Mouse (Mus musculus): Measurements from ENCODE around the gene Mical3.
"Not testable (repeated sequence)": the region's sequence is repeated elsewhere in the genome, so short reads cannot be mapped to it uniquely, and the experiment has no call there.

Mical3 gene

DNA sequence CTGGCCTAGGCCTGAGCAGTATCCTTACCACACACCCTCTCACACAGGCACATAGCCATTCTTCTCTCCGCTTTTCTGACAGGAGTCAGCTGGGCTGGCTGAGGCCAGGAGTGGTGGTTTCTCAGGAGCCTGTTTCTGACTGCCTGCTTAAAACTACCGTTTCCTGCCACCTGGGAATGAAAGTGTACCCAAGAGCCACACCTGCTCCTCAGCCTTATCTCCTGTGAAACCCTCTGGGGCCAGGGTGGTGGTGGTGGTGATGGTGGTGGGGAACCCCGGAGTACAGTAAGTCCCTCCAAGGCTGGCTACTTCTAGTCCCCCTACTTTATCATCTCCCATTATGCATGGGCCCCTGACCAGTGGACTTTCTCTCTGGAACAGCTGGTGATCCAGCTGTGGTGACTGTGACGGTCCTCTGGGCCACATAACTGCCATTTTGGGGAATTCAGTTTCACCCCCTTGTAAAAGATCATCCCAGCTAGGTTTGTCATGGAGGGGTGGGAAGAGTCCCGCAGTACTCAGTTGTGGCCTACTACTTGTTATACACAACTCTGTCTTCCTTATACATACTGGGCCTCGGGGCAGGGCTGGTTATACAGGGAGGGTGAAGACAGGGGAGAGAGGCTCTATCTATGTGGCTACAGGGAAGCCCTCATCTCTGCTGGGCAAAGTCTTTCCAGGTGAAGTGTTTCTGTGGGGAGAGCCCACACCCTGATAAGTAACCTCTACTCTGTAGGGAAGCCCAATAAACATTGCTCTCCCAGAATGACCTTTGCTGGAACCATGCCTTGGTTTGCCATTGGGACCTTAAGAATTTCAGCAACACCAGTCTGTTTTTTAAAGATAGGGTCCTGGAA is 200.1 kb downstream of the Mical3 start:
- peak; percentile 31 for DNase-seq (ENCODE audit: low read depth)

DNA sequence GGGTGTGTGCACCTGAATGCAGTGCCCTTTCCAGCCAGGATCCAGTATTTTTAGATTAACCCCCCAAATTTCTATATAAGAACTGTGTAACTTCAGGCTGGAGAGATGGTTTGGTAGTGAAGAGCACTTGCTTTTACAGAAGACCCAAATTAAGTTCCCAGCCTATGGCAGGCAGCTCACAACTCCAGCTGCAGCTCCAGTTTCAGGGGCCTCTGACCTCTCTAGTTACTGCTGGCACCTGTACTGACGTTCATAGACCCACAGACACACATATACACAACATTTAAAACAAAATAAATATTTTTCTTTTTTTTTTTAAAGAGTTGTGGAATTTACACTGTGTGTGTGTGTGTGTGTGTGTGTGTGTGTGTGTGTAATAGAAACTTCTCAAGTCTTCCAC is 201.4 kb downstream of the Mical3 start:
- DNase-seq (ENCODE audit: low read depth), result no peak

DNA sequence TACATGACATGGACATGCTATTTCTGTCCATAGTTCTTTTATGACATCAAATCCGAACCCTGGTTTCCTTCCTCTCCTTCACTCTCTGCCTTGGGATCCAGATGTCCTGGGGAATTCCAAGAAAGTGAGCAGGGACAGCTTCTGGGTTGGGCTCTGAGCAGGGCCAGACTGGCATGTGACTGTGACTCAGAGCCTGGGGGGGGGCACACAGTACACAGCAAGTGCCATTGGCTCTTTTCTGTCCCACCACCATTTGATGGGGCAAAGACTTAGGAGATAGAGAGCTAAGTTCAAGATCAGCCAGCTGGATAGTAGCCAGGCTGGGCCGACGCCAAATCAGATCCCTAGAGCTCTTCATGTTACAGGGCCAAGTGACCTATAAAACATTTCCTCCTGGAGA is 203.0 kb downstream of the Mical3 start:
- no peak for DNase-seq (ENCODE audit: low read depth)

DNA sequence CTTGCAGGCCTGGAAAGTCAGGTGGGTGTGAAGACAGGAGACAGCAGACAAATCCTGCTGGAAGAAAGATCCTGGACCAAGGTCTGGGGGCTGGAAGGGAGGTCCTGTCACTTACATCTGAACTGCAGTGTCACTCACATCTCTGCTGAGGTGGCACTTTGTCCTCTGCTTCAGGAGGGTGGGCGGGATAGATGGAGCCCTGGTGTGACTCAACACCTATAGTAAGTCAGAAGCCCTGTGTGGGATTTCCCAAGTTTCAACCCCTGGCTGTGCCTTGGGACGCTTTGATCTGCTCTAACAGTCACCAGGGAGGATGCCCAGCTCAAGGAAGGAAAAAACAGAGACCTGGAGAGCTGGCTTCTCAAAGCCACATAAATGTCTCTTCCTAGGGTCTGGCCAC is 203.9 kb downstream of the Mical3 start:
- no peak for DNase-seq (ENCODE audit: low read depth)

DNA sequence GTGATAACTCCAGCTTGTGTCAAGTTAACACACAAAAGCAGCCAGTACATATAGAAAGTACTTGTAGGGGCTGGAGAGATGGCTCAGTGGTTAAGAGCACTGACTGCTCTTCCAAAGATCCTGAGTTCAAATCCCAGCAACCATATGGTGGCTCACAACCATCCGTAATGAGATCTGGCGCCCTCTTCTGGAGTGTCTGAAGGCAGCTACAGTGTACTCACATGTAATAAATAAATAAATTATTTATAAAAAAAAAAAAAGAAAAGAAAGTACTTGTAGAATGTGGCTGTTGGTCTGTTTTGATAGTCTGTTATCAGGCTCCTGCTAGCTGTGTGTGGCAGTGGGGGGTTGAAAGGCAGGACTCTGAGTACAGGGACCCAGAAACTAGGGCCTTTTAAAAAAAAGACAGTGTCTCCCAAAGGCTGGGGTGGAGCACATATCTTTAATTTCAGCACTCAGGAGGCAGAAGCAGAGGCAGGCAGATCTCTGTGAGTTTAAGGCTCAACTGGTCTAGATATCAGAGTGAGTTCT is 205.9 kb downstream of the Mical3 start:
- not testable (repeated sequence) for DNase-seq (ENCODE audit: low read depth)

DNA sequence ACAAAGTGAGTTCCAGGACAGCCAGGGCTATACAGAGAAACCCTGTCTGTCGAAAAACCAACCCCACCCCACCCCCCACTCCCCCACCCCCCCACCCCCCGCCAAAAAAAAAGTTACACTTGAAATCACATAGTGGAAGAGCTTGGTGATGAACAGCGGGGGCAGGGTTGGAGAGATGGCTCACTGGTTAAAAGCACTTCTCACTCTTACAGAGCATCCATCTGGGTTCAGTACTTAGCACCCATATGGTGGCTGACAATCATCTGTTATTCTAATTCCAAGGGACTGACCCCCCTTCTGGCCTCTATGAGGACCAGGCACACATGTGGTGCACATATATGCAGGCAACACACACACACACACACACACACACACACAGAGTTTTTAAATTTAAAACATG is 212.8 kb downstream of the Mical3 start:
- no peak for DNase-seq (ENCODE audit: low read depth)

DNA sequence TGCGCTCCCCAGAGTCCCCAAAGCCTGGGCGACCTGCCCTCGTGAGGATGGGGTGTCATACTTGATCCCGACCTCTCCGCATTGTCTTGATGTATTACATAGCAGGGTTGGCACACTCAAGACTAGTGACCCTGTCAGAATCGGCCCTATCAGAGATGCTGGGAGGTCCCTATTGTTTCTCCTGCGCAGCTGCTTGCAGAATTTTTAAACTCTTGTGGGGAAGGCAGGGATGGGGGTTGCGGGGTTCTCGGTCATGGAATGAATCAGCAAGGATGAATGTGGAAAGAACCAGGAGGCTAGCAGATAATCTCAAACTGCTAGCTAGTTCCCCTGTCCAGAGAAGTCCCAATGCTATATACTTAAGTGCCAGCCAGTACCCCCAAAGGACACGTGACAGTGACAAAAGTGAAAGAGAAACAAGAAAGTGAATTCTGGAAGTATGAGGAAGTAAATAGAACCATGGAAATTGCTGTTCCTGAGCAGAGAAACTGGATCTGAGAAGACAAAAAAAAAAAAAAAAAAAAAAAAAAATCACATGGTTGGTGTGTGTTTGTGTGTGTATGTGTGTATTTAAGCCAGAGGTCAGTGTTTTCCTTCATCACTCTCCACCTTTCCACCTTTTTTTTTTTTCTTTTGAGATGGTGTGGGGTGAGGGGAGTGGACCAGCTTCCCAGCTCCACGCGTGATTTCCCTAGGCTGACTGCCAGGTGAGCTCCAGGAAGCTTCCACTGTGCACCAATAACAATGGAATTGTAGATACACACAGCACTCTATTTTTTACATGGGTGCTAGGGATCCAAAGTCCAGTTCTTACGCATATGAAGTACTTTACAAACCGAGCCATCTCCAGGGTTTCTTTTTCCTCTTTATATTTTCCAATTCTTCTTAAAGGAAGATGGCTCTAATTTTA is 213.6 kb downstream of the Mical3 start:
- DNase-seq (ENCODE audit: low read depth), result peak; percentile 72

DNA sequence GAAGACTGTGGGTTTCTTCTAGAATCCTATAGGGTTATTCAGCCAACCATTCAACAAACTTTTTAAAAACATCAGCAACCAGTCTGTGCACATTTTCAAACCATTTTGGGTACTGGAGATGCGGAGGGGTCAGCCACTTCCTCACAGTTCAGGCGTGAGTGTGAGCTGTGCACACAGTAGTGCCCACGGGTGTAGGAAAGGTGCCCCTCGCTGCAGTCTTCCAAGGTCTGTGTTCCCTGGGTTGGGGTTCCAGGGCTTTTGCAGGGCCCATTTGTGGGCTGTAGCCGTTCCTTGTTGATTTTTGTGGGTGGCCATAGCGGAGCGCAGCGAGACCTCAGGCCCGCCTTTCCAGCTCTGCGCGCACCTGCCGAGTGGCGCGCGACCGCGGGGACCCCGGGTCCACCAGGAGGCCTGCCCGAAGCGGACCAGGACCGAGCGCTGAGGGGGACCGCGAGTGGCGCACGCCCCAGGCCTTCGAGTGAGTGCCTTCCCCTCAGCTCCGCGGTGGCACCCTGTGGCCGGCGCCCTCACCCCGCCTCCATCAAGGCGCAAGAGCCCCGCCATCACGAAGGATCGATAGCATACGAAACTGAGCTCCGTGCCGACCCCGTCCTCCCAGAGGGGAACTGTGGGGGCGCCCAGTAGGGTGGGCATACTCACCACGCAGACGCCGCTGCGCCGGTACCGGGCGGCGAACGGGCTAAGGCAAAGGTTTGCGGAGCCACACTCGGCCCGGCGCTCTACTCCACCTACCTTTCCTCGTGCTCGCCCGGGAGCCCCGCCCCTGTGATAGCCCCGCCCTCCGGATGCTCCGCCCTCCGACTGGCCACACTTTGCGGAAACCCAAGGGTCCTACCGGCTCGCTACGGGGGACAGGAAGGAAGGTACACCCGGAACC is 214.5 kb downstream of the Mical3 start, which contains the start of gene Bid:
Bid (minus strand) TSS at position 780 of the 898 bp plus-strand sequence.
- peak; percentile 95 for DNase-seq (ENCODE audit: low read depth)

DNA sequence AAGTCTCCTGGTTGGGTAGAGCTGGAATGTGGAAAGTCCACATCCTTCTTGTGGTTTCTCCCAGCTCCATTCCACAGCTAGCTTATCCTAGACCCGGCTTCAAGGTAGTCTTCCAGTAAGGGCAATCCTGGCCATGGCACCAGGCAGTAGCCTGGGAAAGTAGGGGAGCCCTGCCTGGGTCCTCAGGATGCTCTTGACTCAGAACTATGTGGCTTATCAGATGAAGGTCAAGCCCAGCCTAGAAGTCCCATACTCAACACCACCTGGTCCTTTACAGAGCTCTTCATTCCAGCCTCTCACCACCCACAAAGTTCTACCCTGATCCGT is 215.2 kb downstream of the Mical3 start:
- no peak for DNase-seq (ENCODE audit: low read depth)

DNA sequence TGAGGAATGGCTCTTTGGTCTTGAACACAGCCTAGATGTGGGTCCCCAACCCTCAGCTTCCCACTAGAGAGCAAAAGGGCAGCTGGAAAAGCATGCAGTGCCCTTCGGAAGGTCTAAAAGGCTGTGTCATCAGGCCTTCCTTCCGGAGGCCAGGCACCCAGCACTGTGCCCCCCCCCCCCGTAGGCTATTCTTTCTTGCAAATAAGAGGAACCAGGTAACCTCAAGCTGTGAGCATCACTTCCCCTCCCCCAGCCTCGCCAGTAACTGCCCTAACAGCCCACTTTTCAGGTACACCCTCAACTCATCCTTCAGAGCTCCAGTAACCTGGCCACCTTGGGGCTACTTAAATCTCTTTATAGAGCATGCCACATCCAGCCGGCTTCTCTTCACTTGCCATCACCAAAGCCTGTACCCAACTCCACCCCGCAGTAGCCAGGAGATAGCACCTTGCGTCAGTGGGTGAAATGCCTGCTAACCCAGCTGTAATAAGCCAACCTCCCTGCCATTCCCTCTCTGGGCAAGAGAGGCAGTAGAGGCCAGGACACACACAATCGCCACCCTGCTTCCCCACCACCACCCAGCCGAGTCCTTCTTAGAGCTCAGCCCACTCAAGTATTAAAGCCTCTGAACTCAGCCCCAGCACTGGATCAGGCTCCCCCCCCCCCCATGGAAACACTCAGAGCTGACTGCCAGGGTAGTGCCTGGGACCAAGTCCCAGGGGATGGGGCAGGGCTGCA is 215.7 kb downstream of the Mical3 start:
- DNase-seq (ENCODE audit: low read depth), result peak; percentile 85

DNA sequence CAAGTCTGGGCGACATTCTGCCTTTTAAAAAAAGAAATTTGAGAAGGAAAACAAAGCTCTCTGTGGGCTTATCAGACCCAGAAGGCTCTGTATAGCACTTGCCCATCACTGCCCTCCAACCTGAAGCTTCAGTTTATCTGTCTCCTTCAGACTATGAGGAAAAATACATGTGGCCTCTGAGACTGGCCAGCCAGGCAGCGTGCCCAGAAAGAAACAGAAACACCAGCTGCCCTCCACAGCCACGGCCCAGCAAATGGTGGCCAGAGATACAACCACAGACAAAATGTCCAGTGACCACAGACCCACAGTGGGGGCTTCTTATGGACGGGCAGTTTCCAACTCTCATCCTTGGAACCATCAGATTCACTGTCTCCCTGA is 216.3 kb downstream of the Mical3 start:
- no peak for DNase-seq (ENCODE audit: low read depth)

DNA sequence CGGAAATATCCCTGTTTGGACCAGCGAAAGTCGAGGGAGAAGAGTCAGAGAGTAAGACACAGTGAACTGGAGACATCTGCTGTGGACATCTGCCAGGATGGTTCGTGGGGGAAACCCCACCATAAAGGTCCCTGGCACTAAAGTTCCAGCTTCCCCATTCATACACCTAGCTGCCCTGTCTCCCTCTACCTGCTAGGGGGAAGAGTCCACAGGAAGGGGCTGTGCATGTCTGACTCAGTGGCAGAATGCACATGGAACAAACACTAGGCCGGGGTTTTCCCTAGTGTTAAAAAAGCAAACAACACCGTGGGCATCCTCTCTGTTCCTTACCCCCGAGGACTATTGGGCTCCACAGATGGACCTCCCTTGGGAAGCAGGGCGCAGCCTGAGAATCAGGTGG is 217.0 kb downstream of the Mical3 start:
- DNase-seq (ENCODE audit: low read depth), result peak; percentile 74

DNA sequence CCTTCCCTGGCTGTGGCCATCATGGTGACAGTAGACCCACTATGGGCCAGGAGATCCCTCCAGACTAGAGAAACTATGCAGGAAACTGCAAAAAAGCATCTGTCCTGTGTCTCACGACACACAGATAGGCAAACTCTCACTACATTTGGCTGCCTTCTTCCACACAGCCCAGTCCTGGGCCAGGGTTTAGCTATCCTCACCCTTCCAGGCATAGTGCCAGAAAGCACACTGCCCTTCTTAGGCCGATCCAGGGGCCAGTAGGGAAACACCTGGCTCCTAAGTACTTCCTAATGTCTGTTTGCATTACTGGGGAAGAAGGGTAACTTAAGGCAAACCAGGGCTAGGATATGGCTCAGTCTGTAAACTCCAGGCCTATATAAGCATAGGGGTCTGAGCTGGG is 217.9 kb downstream of the Mical3 start:
- DNase-seq (ENCODE audit: low read depth), result peak; percentile 34

DNA sequence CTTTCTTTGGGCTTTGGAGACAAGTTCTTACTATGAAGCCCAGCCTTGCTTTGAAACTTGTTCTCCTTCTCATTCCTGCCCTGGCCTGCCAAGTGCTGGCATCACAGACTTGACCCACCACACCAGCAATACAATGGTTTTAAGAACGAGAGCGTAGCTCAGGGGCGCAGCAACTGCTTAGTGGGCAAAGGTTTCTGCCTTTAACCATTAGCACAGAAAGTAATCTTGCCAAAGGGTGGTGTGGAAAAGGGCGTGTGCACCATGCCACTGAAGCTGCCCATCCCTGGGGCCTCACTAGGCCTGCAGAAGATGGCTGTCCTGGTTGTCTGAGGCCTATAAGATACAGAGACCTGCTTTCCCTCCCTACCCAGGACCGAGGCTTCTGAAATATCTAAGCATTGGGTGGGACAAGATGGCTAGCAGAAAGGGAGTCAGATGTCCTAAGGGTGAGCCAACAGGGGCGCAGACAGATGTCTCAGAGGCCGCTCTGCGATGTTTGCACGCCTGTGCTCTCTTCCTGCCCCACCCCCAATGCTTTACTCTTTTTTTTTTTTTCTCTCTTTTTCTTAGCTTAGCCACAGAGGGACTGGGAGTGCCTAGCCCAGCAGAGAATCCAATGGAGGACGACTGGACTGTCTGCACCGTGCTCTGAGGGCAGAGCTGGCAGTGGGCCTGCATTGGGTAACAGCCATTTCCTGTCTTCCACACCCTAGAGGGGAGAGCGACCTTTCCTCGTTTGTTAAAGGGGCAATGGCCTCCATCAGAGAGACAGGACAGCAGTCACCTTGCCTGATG is 219.4 kb downstream of the Mical3 start:
- peak; percentile 37 for DNase-seq (ENCODE audit: low read depth)

DNA sequence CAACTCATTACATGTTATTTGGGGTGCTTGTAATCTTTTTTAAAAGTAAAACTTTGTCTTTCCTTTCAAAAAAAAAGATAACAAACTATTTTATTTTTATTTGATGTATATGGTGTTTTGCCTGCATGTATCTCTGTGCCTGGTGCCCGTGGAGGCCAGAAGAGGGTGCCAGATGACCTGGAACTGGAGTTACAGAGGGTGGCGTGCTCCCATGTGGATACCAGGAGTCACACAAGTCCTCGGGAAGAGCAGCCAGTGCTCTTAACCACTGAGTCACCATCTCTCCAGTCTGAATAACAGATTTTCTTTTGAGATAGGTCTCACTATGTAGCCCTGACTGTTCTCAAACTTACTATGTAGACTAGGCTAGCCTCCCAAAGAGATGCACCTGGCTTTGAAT is 221.3 kb downstream of the Mical3 start:
- no peak for DNase-seq (ENCODE audit: low read depth)

DNA sequence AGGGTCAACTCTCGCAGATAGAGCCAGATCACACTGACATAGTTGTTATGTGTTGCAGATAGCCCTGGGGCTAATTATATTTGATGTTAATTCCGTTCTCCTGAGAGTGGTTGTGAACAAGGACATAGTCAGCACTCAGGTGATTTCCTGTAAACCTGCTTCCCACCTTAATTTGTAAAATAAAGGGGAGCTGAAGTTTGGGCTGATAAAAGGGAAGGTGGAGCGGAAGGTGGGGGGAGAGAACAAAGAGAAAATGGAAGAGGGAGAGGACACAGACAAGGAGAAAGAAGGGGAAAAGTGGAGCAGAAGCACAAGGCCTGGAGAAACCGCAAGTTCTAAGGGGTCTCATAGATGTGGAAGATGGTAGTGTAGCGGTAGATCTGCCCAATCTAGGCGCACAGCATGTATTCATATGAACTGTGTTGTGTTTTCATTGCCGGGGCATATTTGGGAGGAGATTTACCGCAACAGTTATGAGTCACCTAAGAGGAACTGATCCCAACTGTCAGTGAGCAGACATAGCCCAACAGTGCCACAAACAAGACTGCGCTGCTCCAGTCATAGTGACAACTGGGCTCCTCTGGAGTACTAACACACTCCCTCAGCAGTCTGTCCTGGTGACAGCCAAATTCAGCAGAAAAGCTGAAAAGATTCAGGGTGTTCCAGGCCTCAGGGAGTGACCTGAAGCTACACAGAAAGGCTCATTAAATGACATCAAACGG is 222.8 kb downstream of the Mical3 start:
- not testable (repeated sequence) for DNase-seq (ENCODE audit: low read depth)

DNA sequence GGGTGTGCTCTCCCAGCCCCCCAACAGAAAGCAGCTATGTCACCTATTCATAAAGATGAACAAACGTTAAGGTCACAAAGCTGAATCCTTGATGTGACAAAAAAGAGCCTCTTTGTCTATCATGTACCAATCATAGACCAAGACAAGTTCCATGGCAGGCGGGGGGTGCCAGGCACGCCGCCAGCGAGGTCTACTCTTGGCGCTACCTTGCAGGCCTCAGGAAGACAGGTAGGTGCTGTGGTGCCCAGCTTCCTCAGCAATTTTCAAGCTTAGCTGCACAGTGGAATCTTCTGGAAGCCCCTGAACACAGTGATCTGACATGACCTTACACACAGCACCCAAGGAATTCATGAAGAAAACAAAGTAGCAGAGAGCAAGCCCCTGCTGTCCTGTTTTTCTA is 224.3 kb downstream of the Mical3 start:
- DNase-seq (ENCODE audit: low read depth), result no peak

DNA sequence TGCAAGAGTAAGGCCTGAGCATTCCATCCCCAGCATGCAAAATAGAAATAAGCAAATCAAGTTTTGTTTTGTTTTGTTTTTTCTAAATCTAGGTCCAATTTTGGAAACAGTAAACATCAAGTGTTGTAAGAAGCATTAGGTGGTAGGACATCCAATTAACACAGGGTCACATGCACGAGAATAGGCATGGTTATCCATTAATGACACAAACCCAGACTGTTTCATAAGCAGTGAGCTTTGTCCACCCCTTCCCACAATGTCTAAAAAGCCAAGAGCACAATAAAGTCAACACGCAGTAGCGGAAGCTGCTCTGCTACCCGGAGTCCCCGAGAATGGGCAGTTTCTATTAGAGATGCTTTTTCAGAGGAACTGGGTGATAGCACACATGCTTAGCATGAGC is 225.7 kb downstream of the Mical3 start:
- DNase-seq (ENCODE audit: low read depth), result no peak

DNA sequence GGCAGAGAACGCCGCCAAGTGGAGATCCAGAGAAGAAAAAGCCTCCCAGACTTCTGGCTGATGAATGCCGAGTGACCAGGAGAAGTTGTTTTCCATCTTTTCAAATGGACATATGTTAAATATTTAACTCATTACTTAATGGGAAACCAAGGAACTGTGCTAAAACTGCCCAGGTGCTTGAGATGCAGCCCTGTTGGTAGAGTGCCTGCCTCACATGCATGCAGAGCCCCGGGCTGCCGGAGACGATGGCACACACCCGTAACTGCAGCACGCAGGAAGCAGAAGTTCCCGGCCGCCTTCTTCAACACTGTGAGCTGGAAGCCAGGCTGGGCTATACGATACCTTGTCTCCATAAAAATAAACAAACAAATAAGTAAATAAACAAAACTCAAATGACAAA is 226.8 kb downstream of the Mical3 start:
- DNase-seq (ENCODE audit: low read depth), result no peak

DNA sequence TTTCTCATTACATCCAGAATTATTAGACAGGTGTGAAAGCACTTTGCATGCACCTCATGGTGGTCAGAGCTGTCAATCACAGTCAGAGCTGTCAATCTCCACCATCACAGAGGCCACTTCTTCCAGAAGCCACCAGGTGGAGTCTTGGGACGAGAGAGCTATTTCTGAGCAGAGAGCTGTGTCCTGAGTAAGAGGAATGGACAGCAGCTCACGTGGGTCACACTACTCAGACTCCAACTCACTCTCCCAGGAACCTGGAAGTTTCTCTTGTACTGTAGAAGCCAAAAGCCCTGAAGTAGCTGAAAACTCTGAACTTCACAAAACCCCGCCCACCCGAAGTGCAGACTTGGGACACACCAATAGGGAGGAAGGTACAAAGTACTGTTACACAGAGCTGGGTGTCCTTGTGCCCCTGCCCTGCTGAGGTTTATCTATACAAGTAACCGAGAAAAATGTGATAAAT is 227.3 kb downstream of the Mical3 start:
- DNase-seq (ENCODE audit: low read depth), result peak; percentile 68

All from induced T-regulatory cell, adult 2 months (primary cell).